Mouse (Mus musculus): ENCODE measurements at regions not wholly inside any gene's neighbourhood (a gene's known extent, or its start where the extent isn't known, plus 50 kb on each side); places are given as distances from the start of the nearest gene placed in this dataset.

GRCm38 (mm10) chr15:72322127-72322526, 1512.2 kb upstream of the Gm6569 start:
- TF ChIP-seq CTCF (IDR thresholded peaks at IDR 0.05; ENCODE audit: borderline replicate concordance, control insufficient read depth, extremely low read depth, insufficient read depth, low read length, poor library complexity) (no peak), POLR2A (IDR thresholded peaks at IDR 0.05; ENCODE audit: control insufficient read depth, extremely low read depth, insufficient read depth, low read length, poor library complexity) (no peak)
